ENCODE assay signal across 25 mouse cellular contexts in genomic region chr6:30282361-30282760, GRCm38 (mm10).
"Had no signal": no experiment of that assay in that cellular context is flagged by ENCODE, and none has a peak within 500 bp of the region (broad histone marks: within the 10 kb centered on the region; RNA-seq: fewer than 3 reads in every experiment).

No protein-coding gene starts in this region.

- H3K27ac ChIP-seq: heart, embryonic 10.5 days; hindbrain, embryonic 14.5 days; intestine, embryonic 15.5 days; layer of hippocampus, adult 2 months; limb, embryonic 13.5 days; limb, embryonic 15.5 days; liver, embryonic 12.5 days; liver, embryonic 14.5 days had no signal

- H3K27me3 ChIP-seq: heart, embryonic 12.5 days; heart, embryonic 15.5 days; intestine, embryonic 15.5 days; limb, embryonic 13.5 days; limb, embryonic 15.5 days; liver, embryonic 12.5 days had no signal

- H3K9ac ChIP-seq: heart, embryonic 12.5 days; heart, embryonic 15.5 days; hindbrain, embryonic 14.5 days; intestine, embryonic 15.5 days; limb, embryonic 13.5 days; limb, embryonic 15.5 days; liver, embryonic 12.5 days; liver, embryonic 14.5 days had no signal

- H3K4me1 ChIP-seq: heart, embryonic 10.5 days; intestine, embryonic 15.5 days; limb, embryonic 13.5 days; limb, embryonic 15.5 days had no signal

- H3K4me3 ChIP-seq: heart, adult 2 months; heart, embryonic 10.5 days; heart, embryonic 12.5 days; heart, embryonic 15.5 days; intestine, embryonic 15.5 days; layer of hippocampus, adult 2 months; limb, embryonic 13.5 days; limb, embryonic 15.5 days; liver, embryonic 12.5 days had no signal

- H3K4me2 ChIP-seq: heart, embryonic 12.5 days; heart, embryonic 15.5 days; hindbrain, embryonic 14.5 days; intestine, embryonic 15.5 days; limb, embryonic 13.5 days; limb, embryonic 15.5 days; liver, embryonic 12.5 days had no signal

- DNase-seq: gastrocnemius, postnatal 10 days; gastrocnemius, postnatal 25 days; heart, adult 11 months; heart, adult 2 months; kidney, adult 18-20 months; kidney, adult 8-10 months; kidney, postnatal 10 days; kidney, postnatal 25 days; kidney, postnatal 4 days; layer of hippocampus, adult 9-11 months; layer of hippocampus, postnatal 36 days; left cerebral cortex, postnatal 4 days had no signal

- ATAC-seq: hindbrain, embryonic 16.5 days; inflammation-experienced regulatory T-cells, adult 6 months; intestine, embryonic 15.5 days; intestine, postnatal 0 days; liver, embryonic 12.5 days had no signal

- H3K9me3 ChIP-seq: heart, embryonic 10.5 days; heart, embryonic 12.5 days; heart, embryonic 15.5 days; intestine, embryonic 15.5 days; limb, embryonic 13.5 days; limb, embryonic 15.5 days; liver, embryonic 12.5 days had no signal
